Mouse (Mus musculus) erythroblast, embryonic 14.5 days (primary cell): ENCODE measurements around the gene Hdac5.

Experiments
- GATA1 ChIP-seq: IDR thresholded peaks from 2 replicates; pipeline ENCODE4 v1.6.1; 2012; ENCODE audit warnings: low read length, inconsistent platforms, mixed read lengths
- TAL1 ChIP-seq: IDR thresholded peaks from 3 replicates; pipeline ENCODE4 v1.6.1; 2012; ENCODE audit warnings: low read length, inconsistent platforms, mixed read lengths

GRCm38 (mm10) chr11:102258521-102258920 is 28.6 kb upstream of the Hdac5 start:
- no peak for TF ChIP-seq TAL1
- no peak for TF ChIP-seq GATA1
